Mouse (Mus musculus) midbrain, embryonic 10.5 days (tissue): ENCODE results near the gene Cwf19l1. TPM values are rescaled to one million over a fixed set of nuclear protein-coding genes. Genes with fewer than 3 reads are reported as not detected.

Experiments
- DNase-seq: peaks from one replicate; pipeline ENCODE4 v3.0.0-alpha.2; 2017; ENCODE audit warnings: low spot score
- H3K27ac ChIP-seq: fragments of 300-500 bp; sonication (generic); replicated peaks from 2 replicates; pipeline ENCODE4 v1.5.1; 2016; ENCODE audit warnings: mild to moderate bottlenecking
- H3K27me3 ChIP-seq: fragments of 300-500 bp; sonication (generic); 2 replicates; pipeline ENCODE4 v1.6.1; 2016; ENCODE audit warnings: low read depth, mild to moderate bottlenecking; ENCODE audit not compliant: poor library complexity, severe bottlenecking
- H3K36me3 ChIP-seq: fragments of 300-500 bp; sonication (generic); 2 replicates; pipeline ENCODE4 v1.6.1; 2016; ENCODE audit warnings: mild to moderate bottlenecking, moderate library complexity
- H3K4me1 ChIP-seq: fragments of 300-500 bp; sonication (generic); 2 replicates; pipeline ENCODE4 v1.6.1; 2016
- H3K4me3 ChIP-seq: fragments of 300-500 bp; sonication (generic); 2 replicates; pipeline ENCODE4 v1.5.1; 2016; ENCODE audit warnings: mild to moderate bottlenecking, moderate library complexity
- H3K9me3 ChIP-seq: fragments of 300-500 bp; sonication (generic); replicated peaks from 2 replicates; pipeline ENCODE4 v1.6.1; 2016; ENCODE audit warnings: mild to moderate bottlenecking
- WGBS: fragments of 180-500 bp; shearing (Covaris S2); methylation state at CpG from one replicate; pipeline ENCODE4 v1.1.7; 2016; 5-methylcytosine and 5-hydroxymethylcytosine counted together
- polyA plus RNA-seq: library from polyadenylated mRNA; unstranded; fragments of >200 nt; fragmentation: Nextera tagmentation; extraction: Ambion mirVana; gene quantifications from 2 replicates; pipeline ENCODE4 v1.2.1, GENCODE M21; 2016

The Cwf19l1 gene
- polyA plus RNA-seq: 38.9 and 42.1 TPM in 2 replicates

DNA sequence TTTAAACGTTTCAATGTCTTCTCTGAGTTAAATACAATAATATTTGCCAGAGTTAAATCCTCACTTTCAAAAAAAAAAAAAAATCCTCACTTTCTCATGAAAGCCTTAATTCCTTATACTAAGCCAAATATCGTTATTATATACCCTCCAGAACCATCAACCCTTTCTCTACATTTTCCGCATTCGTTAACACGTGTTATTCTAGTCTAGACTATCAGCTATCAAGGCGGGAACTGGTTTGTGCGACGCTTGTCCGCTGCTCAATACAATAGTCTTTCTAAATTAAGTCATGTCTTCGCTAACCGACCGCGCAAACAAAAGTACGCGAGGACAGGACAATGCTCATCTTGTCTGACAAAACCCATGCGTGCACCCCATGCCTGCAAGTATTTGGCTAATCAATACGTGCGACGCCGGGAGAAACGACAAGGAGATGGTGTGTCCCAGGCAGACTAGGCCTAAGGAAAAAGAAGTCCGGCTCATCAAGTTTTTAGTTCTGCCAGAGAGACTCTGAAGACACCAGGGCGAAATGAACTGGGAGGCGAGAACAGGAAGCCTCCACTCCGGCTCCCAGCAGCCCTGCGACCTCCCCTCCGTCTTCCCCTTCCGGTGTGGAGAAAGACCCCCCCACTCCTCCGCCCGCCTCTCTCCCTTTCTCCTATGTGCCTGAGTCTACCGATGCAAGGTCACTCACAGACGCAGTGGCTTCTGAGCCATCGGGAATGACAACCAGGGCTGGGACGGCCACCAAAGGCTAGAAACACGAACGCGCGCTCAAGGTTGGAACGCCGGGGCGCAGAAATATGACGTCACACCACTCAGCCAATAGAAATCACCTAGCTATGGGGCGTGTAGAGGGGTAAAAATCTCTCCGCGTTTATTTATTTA, at the start of gene Cwf19l1:
Gene Cwf19l1 (minus strand): TSS at position 805 of the 888 bp plus-strand sequence.
- Histone ChIP-seq H3K9me3 (no peaks in the 10 kb centered on the region), H3K4me1 (peaks cover 13% of the 10 kb centered on the region), H3K27me3 (no peaks in the 10 kb centered on the region), H3K36me3 (peaks cover 45% of the 10 kb centered on the region), H3K27ac (peak within 1 kb of the TSS; percentile 95), H3K4me3 (peak within 1 kb of the TSS; percentile 84)
- WGBS: under 1% methylated on average over 45 of the region's 45 CpGs
- peak; percentile 91 for DNase-seq

DNA sequence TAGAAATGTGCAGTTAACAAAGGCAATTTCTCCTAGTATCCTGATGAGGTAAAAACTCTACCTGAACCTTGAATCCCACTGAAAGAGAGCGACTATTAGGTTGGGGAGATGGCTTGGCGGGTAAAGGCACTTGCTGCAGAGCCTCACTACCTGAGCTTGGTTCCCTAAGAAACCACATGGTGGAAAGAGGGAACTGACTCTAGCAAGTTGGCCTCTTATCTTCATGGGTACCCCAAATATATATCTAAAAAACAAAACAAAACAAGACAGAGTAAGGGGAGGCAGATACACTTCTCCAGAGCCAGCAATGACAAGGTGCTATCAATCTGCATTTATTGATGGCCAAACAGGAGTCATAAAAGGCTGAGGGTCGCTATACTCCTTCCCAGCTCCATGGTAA, 48.3 kb upstream of the Cwf19l1 start:
- H3K27me3 ChIP-seq: no peaks in the 10 kb centered on the region
- H3K4me3 ChIP-seq: no peak overlapping the region
- no peaks in the 10 kb centered on the region for H3K4me1 ChIP-seq
- no peaks in the 10 kb centered on the region for H3K9me3 ChIP-seq
- no peak overlapping the region for H3K27ac ChIP-seq
- WGBS: 72% methylated on average over 3 of the region's 3 CpGs
- H3K36me3 ChIP-seq: no peaks in the 10 kb centered on the region
- DNase-seq: no peak

DNA sequence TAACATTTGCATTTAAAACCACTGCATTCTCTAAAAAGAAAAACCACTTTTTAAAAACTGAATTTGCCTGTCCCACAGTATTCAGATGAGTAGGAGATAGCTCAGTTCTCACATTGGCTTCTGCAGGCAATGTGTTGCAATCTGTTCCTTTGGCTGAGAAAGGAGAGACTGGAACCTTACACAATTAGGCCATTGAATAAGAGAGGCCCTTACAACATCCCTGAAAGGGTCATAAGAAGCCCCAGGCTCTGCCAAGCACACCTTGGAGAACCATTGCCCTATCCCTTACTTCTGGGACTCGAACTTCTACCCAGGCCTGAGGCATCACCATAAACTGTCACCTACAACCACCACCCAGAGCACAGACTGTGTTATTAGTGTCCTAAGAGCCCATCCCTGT, 44.8 kb upstream of the Cwf19l1 start:
- no peak for DNase-seq
- Histone ChIP-seq H3K27me3 (no peaks in the 10 kb centered on the region), H3K4me3 (no peak overlapping the region), H3K27ac (no peak overlapping the region), H3K9me3 (no peaks in the 10 kb centered on the region; the same call in 1 of the 2 replicates), H3K36me3 (no peaks in the 10 kb centered on the region), H3K4me1 (no peaks in the 10 kb centered on the region)
- 93% methylated on average over 1 of the region's 1 CpGs for WGBS

DNA sequence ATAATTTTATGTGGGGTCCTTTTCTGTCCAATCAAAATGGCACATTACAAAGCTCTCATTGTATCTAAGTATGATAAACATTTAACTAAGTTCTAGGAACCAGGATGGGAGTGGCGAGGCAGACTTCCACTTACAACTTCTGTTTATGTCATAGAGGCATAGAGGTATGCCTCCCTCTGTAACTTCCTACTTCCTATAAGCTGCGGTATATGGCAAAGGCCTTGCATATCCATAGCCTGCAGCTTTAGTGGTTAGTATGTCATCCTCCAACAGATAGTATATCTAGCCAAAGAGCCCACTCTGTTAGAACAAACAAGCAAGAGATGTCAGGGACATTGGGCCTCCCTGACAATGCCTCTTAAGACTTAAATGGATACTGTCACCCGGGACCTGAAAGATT, 41.1 kb upstream of the Cwf19l1 start:
- Histone ChIP-seq H3K4me3 (no peak overlapping the region), H3K36me3 (no peaks in the 10 kb centered on the region), H3K27ac (no peak overlapping the region), H3K27me3 (no peaks in the 10 kb centered on the region), H3K9me3 (peaks cover 9% of the 10 kb centered on the region; the same call in 1 of the 2 replicates), H3K4me1 (no peaks in the 10 kb centered on the region)
- no peak for DNase-seq
- 91% methylated on average over 3 of the region's 3 CpGs for WGBS

DNA sequence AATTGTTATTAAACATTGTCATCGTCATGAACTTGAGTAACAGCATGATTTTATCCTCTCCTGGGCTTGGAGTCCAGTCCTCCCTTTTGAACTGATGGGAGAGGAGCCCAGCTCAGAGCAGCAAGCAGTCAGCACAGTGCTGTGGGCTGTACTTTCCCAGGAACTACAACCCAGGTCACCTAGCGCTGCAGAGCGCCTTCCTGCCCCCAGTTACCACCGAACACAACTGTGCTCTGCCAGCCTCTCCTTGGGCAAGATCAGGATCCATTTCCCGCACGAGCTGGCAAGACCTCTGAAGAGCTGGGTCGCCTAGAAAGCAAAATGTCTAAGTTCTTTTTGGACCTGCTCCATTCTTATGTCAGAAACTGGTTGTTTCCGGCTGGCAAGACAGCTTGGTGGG, 39.2 kb upstream of the Cwf19l1 start:
- 62% methylated on average over 8 of the region's 8 CpGs for whole genome bisulfite sequencing
- H3K27ac ChIP-seq: no peak overlapping the region
- no peaks in the 10 kb centered on the region for H3K27me3 ChIP-seq
- no peaks in the 10 kb centered on the region for H3K36me3 ChIP-seq
- H3K4me3 ChIP-seq: no peak overlapping the region
- no peaks in the 10 kb centered on the region for H3K4me1 ChIP-seq
- DNase-seq: no peak
- H3K9me3 ChIP-seq: peaks cover 9% of the 10 kb centered on the region; the same call in 1 of the 2 replicates

DNA sequence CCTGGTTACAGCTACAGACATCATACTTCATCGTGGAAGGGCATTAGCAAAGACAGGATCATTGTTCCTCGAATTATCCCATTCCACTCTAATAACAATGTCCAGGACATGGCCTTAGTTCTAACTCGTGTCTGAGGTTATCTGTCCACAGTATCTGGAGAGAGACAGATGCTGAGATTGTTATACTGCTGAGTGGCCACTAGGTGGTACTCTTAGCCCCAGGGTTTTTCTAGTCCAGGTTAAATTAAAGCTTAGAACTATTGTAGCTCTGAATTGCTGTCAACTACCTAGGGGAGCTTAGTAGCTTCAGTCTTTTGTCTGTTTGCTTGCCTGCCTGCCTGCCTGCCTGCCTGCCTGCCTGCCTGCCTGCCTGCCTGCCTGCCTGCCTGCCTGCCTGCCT, 25.8 kb upstream of the Cwf19l1 start:
- Histone ChIP-seq H3K9me3 (no peaks in the 10 kb centered on the region), H3K4me1 (no peaks in the 10 kb centered on the region)
- WGBS: 25% methylated on average over 3 of the region's 3 CpGs

DNA sequence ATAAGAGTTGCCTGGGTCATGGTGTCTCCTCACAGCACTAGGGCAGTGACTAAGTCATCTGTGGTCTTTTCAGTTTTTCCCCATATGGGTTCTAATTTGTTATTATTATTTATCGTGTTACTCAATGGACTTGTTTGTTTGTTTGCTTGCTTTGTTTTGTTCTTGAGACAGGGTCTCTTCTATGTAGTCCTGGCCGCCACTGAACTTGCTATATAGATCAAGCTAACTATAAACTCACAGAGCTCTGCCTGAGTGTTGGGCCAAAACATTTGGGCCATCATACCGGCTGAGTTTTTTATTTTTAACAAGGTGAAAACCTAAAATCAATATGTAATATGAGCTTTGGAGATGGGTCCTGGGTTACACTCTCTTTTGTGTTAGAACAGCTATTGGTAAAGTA, 23.7 kb upstream of the Cwf19l1 start:
- H3K4me3 ChIP-seq: no peak overlapping the region
- H3K4me1 ChIP-seq: no peaks in the 10 kb centered on the region
- no peaks in the 10 kb centered on the region for H3K36me3 ChIP-seq
- H3K27me3 ChIP-seq: no peaks in the 10 kb centered on the region
- 81% methylated on average over 3 of the region's 3 CpGs for WGBS
- H3K9me3 ChIP-seq: no peaks in the 10 kb centered on the region
- DNase-seq: no peak
- no peak overlapping the region for H3K27ac ChIP-seq

More for the DNA sequence above, 25.8 kb upstream of the Cwf19l1 start:
- no peak for DNase-seq
- Histone ChIP-seq H3K27ac (no peak overlapping the region), H3K4me3 (no peak overlapping the region), H3K27me3 (no peaks in the 10 kb centered on the region), H3K36me3 (no peaks in the 10 kb centered on the region)

DNA sequence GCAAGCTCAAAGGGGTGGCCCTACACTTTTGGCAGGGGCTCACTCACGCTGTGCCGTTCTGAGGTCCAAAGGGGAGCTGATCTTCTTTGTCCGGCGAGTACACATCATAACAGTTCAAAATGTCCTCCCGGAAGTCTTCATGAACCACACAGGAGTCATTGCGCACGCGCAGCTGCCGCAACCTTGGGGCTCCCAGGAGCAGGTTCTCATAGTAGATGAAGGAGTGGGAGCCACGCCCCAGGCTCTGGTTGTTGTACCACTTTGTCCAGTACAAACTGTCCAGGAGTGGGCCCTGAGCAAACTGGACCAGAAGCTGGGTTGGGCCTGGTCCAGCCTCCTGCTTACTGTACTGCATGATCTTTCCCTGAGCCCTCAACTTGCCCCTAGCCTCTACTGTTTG, 21.3 kb upstream of the Cwf19l1 start:
- Histone ChIP-seq H3K27me3 (no peaks in the 10 kb centered on the region; the same call in 1 of the 2 replicates), H3K4me1 (no peaks in the 10 kb centered on the region), H3K36me3 (no peaks in the 10 kb centered on the region), H3K9me3 (no peaks in the 10 kb centered on the region), H3K27ac (no peak overlapping the region), H3K4me3 (no peak overlapping the region)
- 93% methylated on average over 10 of the region's 10 CpGs for WGBS
- DNase-seq: no peak

DNA sequence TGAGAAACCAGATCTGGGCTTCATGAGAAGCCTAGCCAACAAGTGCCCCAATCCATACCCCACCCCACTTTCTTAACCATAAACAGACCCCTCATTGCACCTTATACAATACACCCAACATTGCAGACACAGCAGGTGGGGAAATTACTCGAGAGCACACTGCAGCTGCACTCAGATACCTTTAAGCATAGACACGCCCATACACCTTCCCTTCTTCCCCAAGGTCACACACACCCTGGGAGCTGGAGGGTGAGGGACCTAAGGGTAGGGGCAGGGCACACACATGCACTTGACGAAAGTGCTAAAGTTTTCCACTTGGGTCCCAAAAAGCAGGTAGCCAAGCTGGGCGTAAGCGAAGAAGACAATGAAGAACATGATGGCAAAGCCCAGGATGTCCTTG, 18.1 kb upstream of the Cwf19l1 start:
- Histone ChIP-seq H3K4me1 (no peaks in the 10 kb centered on the region), H3K27me3 (peaks cover 8% of the 10 kb centered on the region), H3K4me3 (no peak overlapping the region), H3K36me3 (no peaks in the 10 kb centered on the region), H3K9me3 (no peaks in the 10 kb centered on the region), H3K27ac (no peak overlapping the region)
- no peak for DNase-seq
- 87% methylated on average over 5 of the region's 5 CpGs for WGBS

DNA sequence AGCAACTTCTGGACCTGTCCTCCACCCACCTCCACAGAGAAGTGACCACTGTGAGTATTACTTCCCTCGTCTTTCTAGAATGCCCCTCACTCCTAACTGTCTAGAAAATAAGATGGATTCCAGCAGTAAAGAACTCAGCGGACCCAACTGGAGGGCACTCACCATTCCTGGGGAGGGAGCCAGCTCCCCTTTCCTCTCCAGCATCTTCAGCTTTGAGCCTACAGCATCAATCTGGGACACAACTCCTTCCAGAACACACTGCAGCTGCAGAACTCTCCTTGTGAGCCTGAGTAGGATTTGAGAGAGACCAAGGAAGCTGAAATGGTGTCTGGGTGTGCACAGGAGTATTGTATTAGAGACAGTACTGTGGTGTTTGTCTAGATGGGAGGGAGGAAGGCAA, 13.3 kb upstream of the Cwf19l1 start:
- DNase-seq: no peak
- H3K36me3 ChIP-seq: peaks cover 5% of the 10 kb centered on the region; the same call in 1 of the 2 replicates
- peaks cover 20% of the 10 kb centered on the region for H3K4me1 ChIP-seq
- 78% methylated on average over 2 of the region's 2 CpGs for WGBS
- H3K4me3 ChIP-seq: no peak overlapping the region
- H3K27me3 ChIP-seq: peaks cover 14% of the 10 kb centered on the region
- H3K27ac ChIP-seq: no peak overlapping the region
- no peaks in the 10 kb centered on the region for H3K9me3 ChIP-seq

DNA sequence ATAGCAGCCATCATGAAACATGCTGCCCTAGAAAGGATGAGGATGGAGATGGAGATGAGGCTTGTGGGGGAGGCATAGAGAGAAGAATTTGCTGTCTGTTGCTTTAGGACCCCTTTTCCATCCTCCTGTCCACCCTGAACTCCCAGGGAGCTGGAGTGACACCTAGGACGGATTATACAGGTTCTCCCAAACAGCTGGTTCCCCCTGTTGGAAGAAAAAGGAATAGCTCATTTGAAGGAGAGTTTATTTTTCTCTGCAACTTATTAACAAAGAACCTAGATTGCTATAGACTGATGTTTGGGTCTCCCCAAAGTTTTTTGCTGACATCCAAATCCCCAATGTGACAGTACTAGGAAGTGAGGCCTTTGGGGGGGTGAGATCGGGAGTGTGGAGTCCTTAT, 12.7 kb upstream of the Cwf19l1 start:
- Histone ChIP-seq H3K36me3 (peaks cover 11% of the 10 kb centered on the region), H3K4me1 (peaks cover 20% of the 10 kb centered on the region), H3K4me3 (no peak overlapping the region), H3K9me3 (no peaks in the 10 kb centered on the region), H3K27ac (no peak overlapping the region), H3K27me3 (peaks cover 14% of the 10 kb centered on the region)
- WGBS: 37% methylated on average over 2 of the region's 2 CpGs
- DNase-seq: no peak

DNA sequence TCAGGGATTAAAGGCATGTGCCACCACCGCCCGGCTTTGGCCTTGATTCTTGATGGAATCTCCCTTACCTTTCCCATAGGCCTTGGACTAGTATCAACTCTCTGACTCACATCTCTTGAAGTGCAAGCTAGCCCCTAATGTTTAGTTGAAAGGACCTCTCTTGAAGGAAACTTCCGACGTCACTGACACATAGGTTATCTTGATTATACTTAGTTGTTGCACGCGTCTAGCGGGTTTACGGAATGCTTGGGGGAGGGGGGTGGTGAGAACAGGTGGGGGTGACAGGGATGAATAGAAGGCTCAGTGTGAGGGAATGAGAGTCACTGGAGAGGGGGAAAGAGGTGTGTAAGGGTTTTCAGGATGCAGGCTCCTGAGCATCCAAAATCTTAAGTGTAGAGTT, 11.3 kb upstream of the Cwf19l1 start:
- Histone ChIP-seq H3K36me3 (peaks cover 25% of the 10 kb centered on the region), H3K4me3 (no peak overlapping the region), H3K4me1 (peaks cover 20% of the 10 kb centered on the region), H3K27ac (no peak overlapping the region), H3K27me3 (peaks cover 14% of the 10 kb centered on the region), H3K9me3 (no peaks in the 10 kb centered on the region)
- 96% methylated on average over 8 of the region's 8 CpGs for WGBS
- no peak for DNase-seq

DNA sequence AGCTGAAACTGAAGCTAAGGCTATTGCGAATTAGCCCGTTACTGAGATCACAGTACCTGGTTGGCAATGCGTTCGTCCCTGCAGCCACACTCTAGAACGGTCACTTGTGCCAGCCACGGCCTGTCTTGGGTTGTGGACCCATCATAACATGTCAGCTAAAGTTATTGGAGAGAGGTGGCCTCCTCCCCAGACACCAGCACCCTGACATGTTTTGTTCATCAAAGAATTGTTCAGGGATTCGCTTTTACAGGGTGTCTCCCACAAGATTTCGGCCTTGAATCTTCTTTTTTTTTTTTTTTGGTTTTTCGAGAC, 10.8 kb upstream of the Cwf19l1 start:
- peaks cover 20% of the 10 kb centered on the region for H3K4me1 ChIP-seq
- peak overlapping the region; percentile 81 for H3K4me3 ChIP-seq
- no peaks in the 10 kb centered on the region for H3K9me3 ChIP-seq
- no peak for DNase-seq
- peaks cover 14% of the 10 kb centered on the region for H3K27me3 ChIP-seq
- WGBS: 65% methylated on average over 9 of the region's 9 CpGs
- peaks cover 29% of the 10 kb centered on the region for H3K36me3 ChIP-seq
- H3K27ac ChIP-seq: peak overlapping the region; percentile 87
